Mouse (Mus musculus) Patski (cell line): ENCODE measurements at regions not wholly inside any gene's neighbourhood (a gene's known extent, or its start where the extent isn't known, plus 50 kb on each side); places are given as distances from the start of the nearest gene placed in this dataset.

Experiments
- ATAC-seq: fragments of 100-300 bp; one replicate; pipeline ENCODE4 v1.8.0; 2021
- CTCF ChIA-PET: fragments of 350-600 bp; sonication (Branson Sonifier 250); formaldehyde crosslinking; loops from one replicate; lab custom pipeline; 2022; ENCODE audit warnings: inconsistent platforms; lab: Charles Lee
- POLR2A ChIA-PET: fragments of 350-600 bp; sonication (Branson Sonifier 250); formaldehyde crosslinking; loops from one replicate; lab custom pipeline; 2022; ENCODE audit warnings: antibody characterized with exemption, inconsistent platforms; lab: Charles Lee
- DNase-seq: peaks from one replicate; pipeline ENCODE4 v3.0.0-alpha.2; 2011; ENCODE audit warnings: low read depth, low spot score
- H3K27me3 ChIP-seq: fragments of 371-371 bp; one replicate; pipeline ENCODE4 v1.5.1; 2021
- CTCF ChIP-seq: fragments of 100-300 bp; IDR thresholded peaks from one replicate; pipeline ENCODE4 v1.5.1; 2021
- in situ Hi-C: fragments of 300-500 bp; cut with MboI; formaldehyde crosslinking; loops from 3 replicates; pipeline ENCODE4 v1.11.1; 2018; ENCODE audit warnings: low pct_unique_long_range_greater_than_20kb, mixed read lengths

- in situ Hi-C loops, result loop anchor here (5.0 kb wide), 2 partner anchors 87 to 113 kb away; partner anchors contain the start of genes Cebpb and Tmem189
- ATAC-seq, result no peak
- H3K27me3 ChIP-seq, result no peaks in the 10 kb centered on the region
- POLR2A ChIA-PET, result interaction anchor here (0.8 to 1.2 kb wide), 3 partner anchors 10 to 60 kb away, joined by 3 read pairs; no protein-coding TSS in a partner anchor
- no peak for DNase-seq
- CTCF ChIA-PET, result interaction anchor here (1.2 kb wide), 1 partner anchor 9 kb away, joined by 4 read pairs; no protein-coding TSS in a partner anchor
- TF ChIP-seq CTCF, result no peak
These were observed 85.2 kb upstream of the Tmem189 start for GRCm38 (mm10) chr2:167774806-167775179.

DNA sequence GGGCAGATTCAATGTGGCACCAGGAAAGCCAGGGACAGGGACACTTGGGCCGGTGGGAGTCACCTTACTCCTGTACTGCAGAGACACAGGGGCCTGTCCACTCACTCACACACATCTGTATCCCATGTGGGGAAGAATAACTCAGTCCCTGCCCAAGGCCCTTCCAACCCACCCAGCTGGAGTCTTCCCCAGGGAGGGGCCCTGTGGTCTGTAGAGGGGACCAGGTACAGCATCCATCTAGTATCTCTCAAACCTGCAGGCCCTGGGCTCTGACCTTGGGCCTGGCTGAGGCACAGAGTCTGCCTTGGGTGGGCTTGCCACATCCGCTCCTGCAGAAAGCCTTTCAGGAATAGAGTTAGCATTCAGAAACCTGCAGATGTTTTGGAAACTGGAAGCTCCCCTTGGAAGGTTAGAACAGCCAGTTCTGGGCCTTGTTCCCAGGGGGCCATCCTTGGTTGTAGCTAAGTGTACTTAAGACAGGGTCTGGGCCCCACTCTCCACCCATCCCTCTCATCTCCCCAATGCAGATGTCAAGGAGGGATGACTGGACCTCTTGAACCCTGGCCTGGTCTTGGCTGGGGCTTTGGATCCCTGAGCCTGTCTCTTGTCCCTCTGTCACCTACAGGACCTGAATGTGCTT lies 84.7 kb upstream of the Tmem189 start:
- in situ Hi-C loops, result no loop called here
- TF ChIP-seq CTCF, result no peak
- CTCF ChIA-PET, result interaction anchor here (1.2 kb wide), 1 partner anchor 8 kb away, joined by 4 read pairs; no protein-coding TSS in a partner anchor

GRCm38 (mm10) chr2:167772834-167773233 lies 83.2 kb upstream of the Tmem189 start:
- ATAC-seq, result no peak
- no peak for TF ChIP-seq CTCF
- in situ Hi-C loops, result no loop called here
- no peak for DNase-seq
- no peaks in the 10 kb centered on the region for H3K27me3 ChIP-seq
- ChIA-PET CTCF (no interaction called here), POLR2A (no interaction called here)

More for the DNA sequence above, 84.7 kb upstream of the Tmem189 start:
- DNase-seq (no peak), ATAC-seq (no peak)
- no peaks in the 10 kb centered on the region for H3K27me3 ChIP-seq
- POLR2A ChIA-PET, result interaction anchor here (0.6 to 1.2 kb wide), 5 partner anchors 9 to 88 kb away, joined by 3 to 4 read pairs (median 3); no protein-coding TSS in a partner anchor

GRCm38 (mm10) chr2:167767962-167768361 lies 78.3 kb upstream of the Tmem189 start:
- in situ Hi-C loops, result no loop called here
- POLR2A ChIA-PET, result interaction anchor here (1.0 kb wide), 1 partner anchor 16 kb away, joined by 3 read pairs; no protein-coding TSS in a partner anchor
- no peak for ATAC-seq
- no peak for DNase-seq
- no peak for TF ChIP-seq CTCF
- no peaks in the 10 kb centered on the region for H3K27me3 ChIP-seq
- CTCF ChIA-PET, result interaction anchor here (1.4 kb wide), 1 partner anchor 52 kb away, joined by 3 read pairs; no protein-coding TSS in a partner anchor

DNA sequence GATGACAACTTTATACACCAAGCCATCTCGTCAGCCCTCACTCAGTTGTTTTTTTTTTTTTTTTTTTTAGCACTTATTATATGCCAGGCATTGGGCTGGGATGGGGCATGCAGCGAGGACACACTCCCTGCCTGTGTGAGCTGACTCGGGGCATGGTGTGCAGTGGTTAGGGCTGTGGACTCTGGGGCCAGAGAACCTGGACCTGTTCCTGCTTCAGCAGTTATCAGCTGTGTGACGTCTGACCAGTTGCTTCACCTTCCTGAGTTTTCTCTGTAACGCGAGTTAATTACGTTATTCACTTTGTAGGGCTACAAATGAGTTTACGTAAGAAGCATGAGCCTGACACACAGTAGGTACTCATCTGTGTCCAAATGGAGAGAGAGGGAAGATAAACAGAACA lies 77.7 kb upstream of the Tmem189 start:
- ChIA-PET POLR2A (no interaction called here), CTCF (interaction anchor here (1.4 kb wide), 1 partner anchor 51 kb away, joined by 3 read pairs; no protein-coding TSS in a partner anchor)
- TF ChIP-seq CTCF, result no peak
- no peak for DNase-seq
- in situ Hi-C loops, result no loop called here
- H3K27me3 ChIP-seq, result no peaks in the 10 kb centered on the region
- no peak for ATAC-seq

GRCm38 (mm10) chr2:167765811-167766210 lies 76.2 kb upstream of the Tmem189 start:
- no peaks in the 10 kb centered on the region for H3K27me3 ChIP-seq
- in situ Hi-C loops, result no loop called here
- TF ChIP-seq CTCF, result no peak
- no peak for DNase-seq
- CTCF ChIA-PET, result interaction anchor here (1.0 to 1.8 kb wide), 5 partner anchors 9 to 126 kb away, joined by 3 to 7 read pairs (median 4); no protein-coding TSS in a partner anchor
- ATAC-seq, result no peak
- POLR2A ChIA-PET, result interaction anchor here (0.6 to 1.8 kb wide), 3 partner anchors 20 to 75 kb away, joined by 5 to 9 read pairs (median 6); no protein-coding TSS in a partner anchor

DNA sequence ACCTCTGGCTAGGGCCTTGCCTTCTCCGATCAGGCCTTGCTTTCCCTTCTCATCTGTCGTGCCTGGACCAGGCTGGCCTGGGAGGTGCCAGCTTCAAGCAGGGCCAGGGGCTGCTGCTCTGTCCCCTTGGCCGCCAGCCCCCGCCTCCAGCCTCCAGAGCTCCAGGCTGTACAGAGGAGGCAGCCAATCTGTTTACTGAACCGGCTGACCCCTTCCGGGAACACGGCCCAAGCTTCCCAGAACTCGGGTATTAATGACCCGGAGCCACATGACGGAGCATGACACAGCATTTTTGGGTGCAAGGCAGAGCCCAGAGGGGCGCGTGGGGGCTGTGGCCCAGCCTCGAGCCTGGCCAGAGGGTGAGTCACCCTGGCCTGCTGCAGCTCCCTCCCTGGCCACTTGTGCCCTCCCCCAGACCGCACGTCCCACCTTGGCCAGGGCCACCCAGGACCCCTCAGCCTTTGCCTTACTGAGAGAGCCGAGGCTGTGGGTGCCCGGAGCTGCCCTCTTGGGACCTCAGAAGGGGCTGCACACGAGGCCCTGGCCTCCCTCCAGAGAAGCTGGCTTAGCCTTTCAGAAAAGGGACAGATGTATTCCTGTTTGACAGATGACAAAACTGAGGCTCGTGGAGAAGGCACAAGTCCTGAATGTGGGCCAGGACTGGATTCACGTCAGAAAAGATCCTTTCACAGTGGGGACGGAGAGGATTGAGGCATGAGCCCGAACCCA lies 75.6 kb upstream of the Tmem189 start:
- ChIA-PET CTCF (interaction anchor here (1.1 to 1.8 kb wide), 6 partner anchors 9 to 126 kb away, joined by 3 to 7 read pairs (median 4); no protein-coding TSS in a partner anchor), POLR2A (interaction anchor here (0.6 to 1.8 kb wide), 7 partner anchors 9 to 76 kb away, joined by 3 to 9 read pairs (median 4); partner anchors contain the start of gene Tmem189)
- in situ Hi-C loops, result no loop called here
- no peaks in the 10 kb centered on the region for H3K27me3 ChIP-seq
- peak; percentile 93 for DNase-seq
- TF ChIP-seq CTCF, result no peak
- ATAC-seq, result peak; percentile 81

DNA sequence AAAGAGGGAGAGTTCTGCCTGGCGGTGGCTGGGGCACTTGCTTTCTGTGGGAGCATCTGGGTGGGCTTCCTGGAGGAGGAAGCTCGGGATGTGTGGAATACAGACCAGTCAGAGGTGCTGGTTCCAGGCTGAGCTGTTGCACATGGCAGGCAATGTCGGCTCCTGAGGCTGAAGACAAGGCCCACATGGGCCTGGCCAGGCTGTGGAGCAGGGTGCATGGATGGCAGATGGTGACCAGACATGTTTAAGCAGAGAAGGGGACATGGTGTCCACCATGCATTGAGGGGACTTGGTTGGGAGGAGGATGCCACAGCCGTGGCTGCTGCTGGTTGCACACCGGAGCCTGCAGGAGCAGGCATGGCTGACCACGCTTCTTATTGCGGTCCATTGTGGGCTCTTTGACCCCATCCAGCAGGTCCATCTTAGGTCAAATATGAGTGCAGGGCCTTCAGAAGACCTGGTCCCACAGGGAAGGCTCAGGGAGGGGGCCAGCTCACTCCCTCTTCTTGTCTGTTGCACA lies 74.3 kb upstream of the Tmem189 start:
- in situ Hi-C loops, result no loop called here
- TF ChIP-seq CTCF, result no peak
- no peak for ATAC-seq
- no peaks in the 10 kb centered on the region for H3K27me3 ChIP-seq
- CTCF ChIA-PET, result interaction anchor here (1.5 to 1.8 kb wide), 2 partner anchors 50 to 60 kb away, joined by 4 to 6 read pairs; no protein-coding TSS in a partner anchor
- DNase-seq, result no peak
- POLR2A ChIA-PET, result interaction anchor here (1.4 to 1.8 kb wide), 2 partner anchors 13 to 18 kb away, joined by 3 to 5 read pairs; no protein-coding TSS in a partner anchor

DNA sequence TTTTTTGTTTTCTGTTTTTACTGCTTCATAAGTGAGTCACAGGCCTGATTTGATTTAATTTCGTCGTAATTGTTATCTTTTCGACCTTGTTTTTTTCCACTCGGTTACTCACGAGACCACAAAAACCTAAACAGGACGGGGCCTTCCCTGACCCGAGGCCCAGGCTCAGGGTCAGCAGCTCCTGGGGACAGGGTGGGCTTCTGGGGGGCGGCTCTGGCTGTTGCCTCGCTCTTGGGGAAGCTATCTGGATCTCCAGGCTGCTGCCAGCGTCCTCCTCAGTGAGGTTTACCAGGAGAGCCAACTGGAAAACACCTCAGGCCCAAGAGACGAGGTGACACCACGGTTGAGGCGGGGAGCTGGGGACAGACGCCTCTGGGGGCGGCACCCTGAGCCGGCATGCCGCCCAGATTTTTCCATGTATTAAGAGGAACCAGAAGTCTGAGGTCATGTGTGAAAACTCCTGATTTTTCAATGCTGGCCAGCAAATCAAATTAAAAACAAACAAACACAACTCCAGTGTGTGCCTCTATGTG lies 71.8 kb upstream of the Tmem189 start:
- no peaks in the 10 kb centered on the region for H3K27me3 ChIP-seq
- TF ChIP-seq CTCF, result no peak
- ChIA-PET CTCF (interaction anchor here (1.4 to 2.4 kb wide), 4 partner anchors 15 to 72 kb away, joined by 3 to 8 read pairs (median 4); no protein-coding TSS in a partner anchor), POLR2A (interaction anchor here (0.6 to 2.5 kb wide), 4 partner anchors 8 to 71 kb away, joined by 3 to 11 read pairs (median 4); partner anchors contain the start of gene Tmem189)
- DNase-seq (no peak), ATAC-seq (no peak)
- in situ Hi-C loops, result no loop called here
